Mouse (Mus musculus) left cerebral cortex, adult 9 months (tissue): ENCODE results near the gene Pax8.

ENCODE experiments used
- DNase-seq, 2 experiments: peaks; one replicate each; pipeline ENCODE4 v3.0.0; 2022; ENCODE audit warnings: low spot score in 2 of 2

Gene Pax8

GRCm38 (mm10) chr2:24460808-24461127 lies 14.6 kb downstream of the Pax8 start:
- no peak for DNase-seq

- DNase-seq, result no peak
These were observed 15.1 kb downstream of the Pax8 start for GRCm38 (mm10) chr2:24460112-24460807.

GRCm38 (mm10) chr2:24456841-24457240 lies 18.6 kb downstream of the Pax8 start:
- DNase-seq, result no peak

GRCm38 (mm10) chr2:24455057-24455855 lies 20.1 kb downstream of the Pax8 start:
- no peak for DNase-seq

- DNase-seq, result no peak
These were observed 20.9 kb downstream of the Pax8 start for GRCm38 (mm10) chr2:24454429-24455011.

GRCm38 (mm10) chr2:24453206-24453605 lies 22.2 kb downstream of the Pax8 start:
- DNase-seq, result no peak

GRCm38 (mm10) chr2:24449111-24449510 lies 26.3 kb downstream of the Pax8 start:
- DNase-seq, result no peak

GRCm38 (mm10) chr2:24443256-24443790 lies 32.1 kb downstream of the Pax8 start:
- no peak for DNase-seq

GRCm38 (mm10) chr2:24442303-24442925 lies 33.0 kb downstream of the Pax8 start:
- no peak for DNase-seq

- no peak for DNase-seq
These were observed 33.5 kb downstream of the Pax8 start for GRCm38 (mm10) chr2:24441899-24442298.

GRCm38 (mm10) chr2:24440056-24440455 lies 35.3 kb downstream of the Pax8 start:
- DNase-seq, result no peak

- DNase-seq, result no peak
These were observed 39.7 kb downstream of the Pax8 start for GRCm38 (mm10) chr2:24435699-24436098.

- no peak for DNase-seq
These were observed 40.7 kb downstream of the Pax8 start for GRCm38 (mm10) chr2:24434670-24435069.

- DNase-seq, result no peak
These were observed 45.6 kb downstream of the Pax8 start for GRCm38 (mm10) chr2:24429806-24430205.

- DNase-seq, result no peak
These were observed 47.3 kb downstream of the Pax8 start for GRCm38 (mm10) chr2:24427866-24428675.

- no peak for DNase-seq
These were observed 49.8 kb downstream of the Pax8 start for GRCm38 (mm10) chr2:24425630-24426029.

- no peak for DNase-seq
These were observed 52.6 kb downstream of the Pax8 start for GRCm38 (mm10) chr2:24422815-24423214.

GRCm38 (mm10) chr2:24421211-24421863 lies 54.1 kb downstream of the Pax8 start:
- no peak for DNase-seq

- DNase-seq, result no peak
These were observed 57.8 kb downstream of the Pax8 start for GRCm38 (mm10) chr2:24417564-24417963.

- DNase-seq, result no peak
These were observed 58.3 kb downstream of the Pax8 start for GRCm38 (mm10) chr2:24417106-24417505.

GRCm38 (mm10) chr2:24416668-24417067 lies 58.7 kb downstream of the Pax8 start:
- no peak for DNase-seq
